Mouse (Mus musculus) heart, embryonic 12.5 days (tissue): ENCODE measurements around the gene Gid8. TPM values are rescaled to one million over a fixed set of nuclear protein-coding genes. Genes with fewer than 3 reads are reported as not detected.
A peak's percentile ranks its signal among the peaks of the same experiment; 100 is the strongest.

Experiments
- ATAC-seq: fragments of 200-750 bp; cut with Nextera tagmentation; 2 replicates; pipeline ENCODE4 v1.8.0; 2017; ENCODE audit warnings: moderate TSS enrichment, moderate library complexity; ENCODE audit not compliant: insufficient number of reproducible peaks, low FRiP score
- H3K27ac ChIP-seq: fragments of 300-500 bp; sonication (generic); 2 replicates; pipeline ENCODE4 v1.5.1; 2016; ENCODE audit warnings: mild to moderate bottlenecking, moderate library complexity; ENCODE audit not compliant: poor library complexity, severe bottlenecking
- H3K27me3 ChIP-seq: fragments of 300-500 bp; sonication (generic); replicated peaks from 2 replicates; pipeline ENCODE4 v1.6.1; 2016; ENCODE audit warnings: mild to moderate bottlenecking, moderate library complexity
- H3K36me3 ChIP-seq: fragments of 300-500 bp; sonication (generic); 2 replicates; pipeline ENCODE4 v1.6.1; 2016; ENCODE audit warnings: mild to moderate bottlenecking, moderate library complexity
- H3K4me1 ChIP-seq: fragments of 300-500 bp; sonication (generic); replicated peaks from 2 replicates; pipeline ENCODE4 v1.6.1; 2016; ENCODE audit warnings: mild to moderate bottlenecking
- H3K4me2 ChIP-seq: fragments of 300-500 bp; sonication (generic); 2 replicates; pipeline ENCODE4 v1.6.1; 2016; ENCODE audit warnings: mild to moderate bottlenecking, moderate library complexity
- H3K4me3 ChIP-seq: fragments of 300-500 bp; sonication (generic); 2 replicates; pipeline ENCODE4 v1.5.1; 2016; ENCODE audit warnings: mild to moderate bottlenecking
- H3K9ac ChIP-seq: fragments of 300-500 bp; sonication (generic); 2 replicates; pipeline ENCODE4 v1.6.1; 2016; ENCODE audit warnings: mild to moderate bottlenecking, moderate library complexity
- H3K9me3 ChIP-seq: fragments of 300-500 bp; sonication (generic); replicated peaks from 2 replicates; pipeline ENCODE4 v1.6.1; 2016; ENCODE audit warnings: mild to moderate bottlenecking, moderate library complexity
- WGBS: fragments of 180-500 bp; shearing (Covaris S2); methylation state at CpG from one replicate; pipeline ENCODE4 v1.1.7; 2016; 5-methylcytosine and 5-hydroxymethylcytosine counted together
- polyA plus RNA-seq: library from polyadenylated mRNA; unstranded; fragments of >200 nt; fragmentation: Nextera tagmentation; extraction: Ambion mirVana; gene quantifications from 2 replicates; pipeline ENCODE4 v1.2.1, GENCODE M21; 2016

The Gid8 gene
- polyA plus RNA-seq, result 45.3 and 47.8 TPM in 2 replicates

GRCm38 (mm10) chr2:180709923-180710272 is at the start of gene Gid8, which contains the start of gene Dido1:
TSS of gene Gid8 (plus strand) at chr2:180710117.
TSS of gene Dido1 (minus strand) at chr2:180709999.
- no peaks in the 10 kb centered on the region for H3K27me3 ChIP-seq
- H3K27ac ChIP-seq, result peak within 1 kb of the TSS; percentile 94
- peak within 1 kb of the TSS; percentile 83 for H3K4me2 ChIP-seq
- ATAC-seq, result peak; percentile 95
- peak within 1 kb of the TSS; percentile 99 for H3K9ac ChIP-seq
- under 1% methylated on average over 40 of the region's 43 CpGs for WGBS
- peaks cover 17% of the 10 kb centered on the region for H3K36me3 ChIP-seq
- peak within 1 kb of the TSS; percentile 100 for H3K4me3 ChIP-seq
- H3K4me1 ChIP-seq, result peaks cover 32% of the 10 kb centered on the region
- H3K9me3 ChIP-seq, result no peaks in the 10 kb centered on the region

DNA sequence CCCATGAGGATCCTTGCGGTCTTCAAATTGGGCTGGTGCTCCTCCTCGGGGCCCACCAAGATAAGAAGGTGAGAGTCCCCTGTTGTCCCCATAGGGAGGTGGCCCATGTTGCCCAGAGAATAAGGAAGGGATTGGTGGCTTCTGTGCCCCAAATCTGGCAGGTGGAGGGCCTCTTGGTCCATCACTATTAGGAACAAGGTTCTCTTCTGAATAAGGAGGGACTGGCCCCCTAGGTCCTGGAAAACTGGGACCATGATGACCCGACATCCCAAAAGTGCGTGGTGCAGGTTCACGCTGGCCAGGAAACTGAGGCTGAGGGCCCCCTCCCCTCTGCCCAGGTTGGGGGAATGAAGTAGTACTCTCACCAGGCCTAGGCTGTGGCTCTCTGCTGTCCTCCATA is 49.4 kb upstream of the Gid8 start:
- no peaks in the 10 kb centered on the region for H3K9me3 ChIP-seq
- H3K36me3 ChIP-seq, result peaks cover 34% of the 10 kb centered on the region
- H3K4me3 ChIP-seq, result no peak overlapping the region
- H3K4me1 ChIP-seq, result peaks cover 6% of the 10 kb centered on the region; the same call in 1 of the 2 replicates
- H3K27ac ChIP-seq, result no peak overlapping the region
- WGBS, result 89% methylated on average over 5 of the region's 5 CpGs
- H3K4me2 ChIP-seq, result no peak overlapping the region
- no peaks in the 10 kb centered on the region for H3K27me3 ChIP-seq
- no peak overlapping the region for H3K9ac ChIP-seq
- ATAC-seq, result no peak; the same call in 1 of the 2 replicates

- Histone ChIP-seq H3K4me3 (no peak overlapping the region), H3K36me3 (peaks cover 48% of the 10 kb centered on the region), H3K9ac (no peak overlapping the region), H3K4me1 (peaks cover 6% of the 10 kb centered on the region; the same call in 1 of the 2 replicates), H3K9me3 (no peaks in the 10 kb centered on the region), H3K27me3 (no peaks in the 10 kb centered on the region), H3K27ac (no peak overlapping the region), H3K4me2 (no peak overlapping the region)
- 78% methylated on average over 4 of the region's 4 CpGs for WGBS
- no peak for ATAC-seq
Measured at GRCm38 (mm10) chr2:180662008-180662407, 47.9 kb upstream of the Gid8 start.

GRCm38 (mm10) chr2:180676706-180677105 is 33.2 kb upstream of the Gid8 start:
- Histone ChIP-seq H3K27me3 (no peaks in the 10 kb centered on the region), H3K36me3 (peaks cover 52% of the 10 kb centered on the region), H3K9ac (no peak overlapping the region), H3K27ac (no peak overlapping the region), H3K4me2 (no peak overlapping the region), H3K4me3 (no peak overlapping the region), H3K9me3 (no peaks in the 10 kb centered on the region), H3K4me1 (no peaks in the 10 kb centered on the region)
- ATAC-seq, result no peak
- WGBS, result 87% methylated on average over 2 of the region's 2 CpGs

GRCm38 (mm10) chr2:180678609-180679140 is 31.2 kb upstream of the Gid8 start:
- Histone ChIP-seq H3K9ac (no peak overlapping the region), H3K4me2 (no peak overlapping the region), H3K27ac (no peak overlapping the region), H3K4me3 (no peak overlapping the region), H3K9me3 (no peaks in the 10 kb centered on the region), H3K27me3 (no peaks in the 10 kb centered on the region), H3K4me1 (no peaks in the 10 kb centered on the region), H3K36me3 (peaks cover 51% of the 10 kb centered on the region)
- 24% methylated on average over 4 of the region's 4 CpGs for WGBS
- ATAC-seq, result peak; percentile 48; the same call in 1 of the 2 replicates

DNA sequence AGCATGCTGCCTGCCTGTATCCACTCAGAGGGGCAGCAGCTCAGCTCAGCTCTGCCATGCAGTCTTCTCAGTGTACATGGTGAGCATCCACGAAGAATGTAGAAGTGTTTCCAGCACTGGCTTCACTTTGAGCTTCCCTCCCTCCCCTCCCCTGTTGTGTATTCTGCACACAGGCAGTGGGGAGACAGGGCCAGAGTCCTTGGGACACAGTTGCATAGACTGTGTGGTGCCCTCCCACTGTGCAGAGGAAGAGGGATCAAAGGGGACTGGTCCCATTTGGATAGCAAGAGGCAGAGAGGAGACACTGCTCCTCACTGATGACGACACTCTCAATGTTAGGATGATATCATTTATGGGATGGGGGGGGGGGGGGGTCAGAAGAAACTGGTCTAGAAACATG is 28.7 kb upstream of the Gid8 start:
- Histone ChIP-seq H3K4me1 (no peaks in the 10 kb centered on the region), H3K9ac (no peak overlapping the region), H3K4me3 (no peak overlapping the region), H3K27me3 (no peaks in the 10 kb centered on the region), H3K36me3 (peaks cover 61% of the 10 kb centered on the region), H3K9me3 (no peaks in the 10 kb centered on the region), H3K27ac (no peak overlapping the region), H3K4me2 (no peak overlapping the region)
- ATAC-seq, result no peak
- 71% methylated on average over 2 of the region's 2 CpGs for WGBS

GRCm38 (mm10) chr2:180683524-180683923 is 26.4 kb upstream of the Gid8 start:
- 88% methylated on average over 2 of the region's 2 CpGs for WGBS
- H3K27me3 ChIP-seq, result no peaks in the 10 kb centered on the region
- no peak overlapping the region for H3K9ac ChIP-seq
- H3K27ac ChIP-seq, result no peak overlapping the region
- no peak overlapping the region for H3K4me2 ChIP-seq
- H3K4me3 ChIP-seq, result no peak overlapping the region
- no peaks in the 10 kb centered on the region for H3K4me1 ChIP-seq
- no peaks in the 10 kb centered on the region for H3K9me3 ChIP-seq
- no peak for ATAC-seq
- peaks cover 84% of the 10 kb centered on the region for H3K36me3 ChIP-seq

GRCm38 (mm10) chr2:180684031-180684430 is 25.9 kb upstream of the Gid8 start:
- Histone ChIP-seq H3K27me3 (no peaks in the 10 kb centered on the region), H3K36me3 (peaks cover 89% of the 10 kb centered on the region), H3K9ac (no peak overlapping the region), H3K9me3 (no peaks in the 10 kb centered on the region), H3K27ac (no peak overlapping the region), H3K4me1 (no peaks in the 10 kb centered on the region), H3K4me3 (no peak overlapping the region), H3K4me2 (no peak overlapping the region)
- WGBS, result 60% methylated on average over 4 of the region's 4 CpGs
- ATAC-seq, result no peak

GRCm38 (mm10) chr2:180689841-180690240 is 20.1 kb upstream of the Gid8 start:
- Histone ChIP-seq H3K36me3 (peaks cover 62% of the 10 kb centered on the region), H3K4me1 (peaks cover 12% of the 10 kb centered on the region), H3K4me2 (no peak overlapping the region), H3K27me3 (no peaks in the 10 kb centered on the region), H3K9ac (no peak overlapping the region), H3K4me3 (no peak overlapping the region), H3K9me3 (no peaks in the 10 kb centered on the region), H3K27ac (no peak overlapping the region)
- ATAC-seq, result no peak
- WGBS, result 86% methylated on average over 5 of the region's 5 CpGs

DNA sequence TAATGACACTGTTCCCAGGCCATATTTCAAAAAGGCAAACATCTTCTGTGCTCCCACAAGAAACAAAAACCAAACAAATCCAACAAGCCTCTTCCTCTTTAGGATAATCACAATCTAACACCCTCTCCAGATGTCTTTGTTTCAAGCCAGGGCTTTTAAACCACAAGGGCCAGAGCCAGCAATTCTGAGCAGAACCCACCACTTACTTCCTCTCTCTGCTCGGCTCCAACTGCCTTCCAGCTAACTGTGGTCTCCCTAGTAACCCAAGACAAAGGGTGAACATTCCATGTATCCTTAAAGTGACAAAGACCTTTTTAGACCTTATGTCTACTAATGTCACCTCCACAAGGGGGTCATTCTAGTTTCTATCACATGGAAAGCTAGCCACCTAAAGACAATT is 17.3 kb upstream of the Gid8 start:
- Histone ChIP-seq H3K4me1 (peaks cover 20% of the 10 kb centered on the region), H3K27me3 (no peaks in the 10 kb centered on the region), H3K9ac (no peak overlapping the region), H3K4me3 (0 out of 2 replicates have a peak overlapping the region, but pooled peaks have one; percentile 13), H3K4me2 (peak overlapping the region; percentile 37; the same call in 1 of the 2 replicates), H3K9me3 (no peaks in the 10 kb centered on the region), H3K27ac (peak overlapping the region; percentile 13; the same call in 1 of the 2 replicates), H3K36me3 (peaks cover 35% of the 10 kb centered on the region)
- 0% methylated on average over 1 of the region's 1 CpGs for WGBS
- ATAC-seq, result no peak

DNA sequence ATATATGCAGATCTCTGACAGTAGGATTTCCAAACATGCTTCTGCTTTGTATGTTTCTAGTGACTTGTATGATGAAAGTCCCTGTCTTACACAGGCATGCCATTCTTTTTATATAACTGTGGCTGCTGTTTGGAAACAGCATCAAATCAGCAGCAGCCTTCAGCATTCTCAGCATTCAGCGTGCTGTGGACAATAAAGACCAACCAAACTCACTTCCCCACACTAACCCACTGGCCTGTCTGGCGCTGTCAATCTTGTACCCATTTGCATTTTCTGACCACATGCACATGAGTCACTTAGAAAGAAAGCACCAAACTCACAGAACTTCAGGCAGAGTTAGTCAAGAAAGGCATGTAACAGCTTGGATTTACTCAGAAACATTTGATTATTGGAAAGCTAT is 14.7 kb upstream of the Gid8 start:
- no peak for ATAC-seq
- H3K9me3 ChIP-seq, result no peaks in the 10 kb centered on the region
- H3K27ac ChIP-seq, result no peak overlapping the region
- H3K9ac ChIP-seq, result no peak overlapping the region
- peaks cover 30% of the 10 kb centered on the region for H3K4me1 ChIP-seq
- no peaks in the 10 kb centered on the region for H3K27me3 ChIP-seq
- peaks cover 10% of the 10 kb centered on the region for H3K36me3 ChIP-seq
- no peak overlapping the region for H3K4me2 ChIP-seq
- H3K4me3 ChIP-seq, result no peak overlapping the region
- 84% methylated on average over 2 of the region's 2 CpGs for WGBS

DNA sequence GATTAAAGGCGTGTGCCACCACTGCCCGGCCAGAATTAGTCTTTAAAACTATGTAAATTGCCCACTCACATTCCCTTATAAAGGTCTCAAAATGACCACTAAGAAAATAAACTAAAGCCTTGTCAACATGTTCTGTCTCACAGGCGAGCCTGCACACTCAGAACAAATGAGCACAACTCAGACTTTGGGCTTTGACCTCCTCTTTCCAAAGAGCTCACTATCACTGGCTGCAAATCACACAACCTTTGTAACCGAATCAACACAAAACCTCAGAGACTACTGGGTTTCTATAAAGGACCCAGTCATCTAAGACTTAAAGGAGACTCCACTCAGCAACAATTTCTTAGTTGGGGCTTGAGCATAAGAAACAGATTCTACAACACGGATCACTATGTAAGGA is 9.5 kb upstream of the Gid8 start:
- ATAC-seq, result no peak
- Histone ChIP-seq H3K4me1 (peaks cover 51% of the 10 kb centered on the region), H3K36me3 (no peaks in the 10 kb centered on the region), H3K27ac (no peak overlapping the region), H3K4me2 (peak overlapping the region; percentile 84), H3K27me3 (no peaks in the 10 kb centered on the region), H3K9me3 (no peaks in the 10 kb centered on the region), H3K4me3 (peak overlapping the region; percentile 98), H3K9ac (peak overlapping the region; percentile 98)
- 67% methylated on average over 5 of the region's 5 CpGs for WGBS
